Mouse (Mus musculus) retina, postnatal 1 day (tissue): Measurements from ENCODE around the gene Fbxo46.

Experiments
- DNase-seq: peaks from one replicate; pipeline ENCODE4 v3.0.0-alpha.2; 2012

Gene Fbxo46

GRCm38 (mm10) chr7:19171831-19172230, 52.2 kb downstream of the Fbxo46 start:
- no peak for DNase-seq

- peak; percentile 90 for DNase-seq
Observed at GRCm38 (mm10) chr7:19172874-19173273, 53.2 kb downstream of the Fbxo46 start.

- peak; percentile 86 for DNase-seq
Observed at GRCm38 (mm10) chr7:19175708-19176515, 56.3 kb downstream of the Fbxo46 start, which contains the start of gene Eml2. Eml2 (plus strand) TSS chr7:19176421.

- DNase-seq: no peak
Observed at GRCm38 (mm10) chr7:19176516-19176947, 56.9 kb downstream of the Fbxo46 start.

- DNase-seq: no peak
Observed at GRCm38 (mm10) chr7:19177216-19177615, 57.6 kb downstream of the Fbxo46 start.

GRCm38 (mm10) chr7:19178035-19178434, 58.4 kb downstream of the Fbxo46 start:
- no peak for DNase-seq

GRCm38 (mm10) chr7:19178443-19179092, 58.9 kb downstream of the Fbxo46 start:
- peak; percentile 81 for DNase-seq

GRCm38 (mm10) chr7:19179173-19179572, 59.5 kb downstream of the Fbxo46 start:
- peak; percentile 85 for DNase-seq

- no peak for DNase-seq
Observed at GRCm38 (mm10) chr7:19179936-19180335, 60.3 kb downstream of the Fbxo46 start.

GRCm38 (mm10) chr7:19180862-19181429, 61.3 kb downstream of the Fbxo46 start:
- DNase-seq: peak; percentile 69

GRCm38 (mm10) chr7:19184250-19184649, 64.6 kb downstream of the Fbxo46 start:
- DNase-seq: no peak

- DNase-seq: peak; percentile 87
Observed at GRCm38 (mm10) chr7:19184758-19185157, 65.1 kb downstream of the Fbxo46 start.
